Mouse (Mus musculus): ENCODE results near the gene Rtn4rl1.

- TF ChIP-seq EP300 (optimal IDR thresholded peaks at IDR 0.05) (no peak), CTCF (IDR thresholded peaks at IDR 0.05; ENCODE audit: low read depth) (no peak)
These were observed 20.7 kb downstream of the Rtn4rl1 start for GRCm38 (mm10) chr11:75214081-75214950.

All from stomach, postnatal 0 days (tissue).